Mouse (Mus musculus) thymus, postnatal 4 days (tissue): ENCODE results near the gene Pus7l.
"Not testable (repeated sequence)": the region's sequence is repeated elsewhere in the genome, so short reads cannot be mapped to it uniquely, and the experiment has no call there.

Experiments used
- DNase-seq: peaks from one replicate; pipeline ENCODE4 v3.0.0; 2021

The Pus7l gene

DNA sequence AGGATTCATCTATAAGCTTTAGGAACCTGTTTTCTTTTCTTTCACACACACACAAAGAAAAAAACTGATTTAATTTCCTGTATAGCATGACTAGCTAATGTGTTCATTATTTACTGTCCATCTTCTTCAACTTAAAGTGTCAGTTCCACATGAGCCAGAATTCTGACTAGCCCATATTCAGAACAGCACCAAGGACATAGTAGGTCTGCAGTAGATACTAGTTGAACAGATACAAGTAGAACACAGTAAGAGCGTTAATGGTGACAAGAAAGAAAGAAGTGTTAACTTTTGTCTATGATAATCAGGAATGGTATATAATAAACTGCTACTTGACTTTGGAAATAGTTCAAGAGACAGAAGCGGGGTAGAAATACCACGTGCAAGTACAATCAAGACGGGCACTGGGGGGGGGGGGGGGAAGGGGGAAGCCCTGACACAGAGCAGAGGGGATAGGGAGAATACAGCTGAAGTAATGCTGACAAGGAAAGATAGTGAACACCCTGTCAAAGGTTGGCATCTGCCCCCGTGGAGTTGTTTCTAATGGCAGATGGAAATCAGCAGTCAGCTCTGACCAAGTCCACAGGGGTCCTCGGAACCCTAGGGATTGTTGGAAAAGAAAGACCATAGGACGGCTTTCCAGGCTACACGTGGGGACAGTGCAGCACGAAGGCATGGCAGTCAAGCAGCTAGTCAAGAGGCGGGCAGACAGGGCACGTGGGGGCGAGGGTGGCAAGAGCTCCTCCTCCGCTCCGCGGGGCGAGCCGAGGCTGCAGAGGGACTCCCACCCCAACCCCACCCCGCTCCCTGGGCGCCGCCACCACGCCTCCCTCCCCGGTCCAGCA, 559 bp downstream of the Pus7l start:
- DNase-seq, result no peak

DNA sequence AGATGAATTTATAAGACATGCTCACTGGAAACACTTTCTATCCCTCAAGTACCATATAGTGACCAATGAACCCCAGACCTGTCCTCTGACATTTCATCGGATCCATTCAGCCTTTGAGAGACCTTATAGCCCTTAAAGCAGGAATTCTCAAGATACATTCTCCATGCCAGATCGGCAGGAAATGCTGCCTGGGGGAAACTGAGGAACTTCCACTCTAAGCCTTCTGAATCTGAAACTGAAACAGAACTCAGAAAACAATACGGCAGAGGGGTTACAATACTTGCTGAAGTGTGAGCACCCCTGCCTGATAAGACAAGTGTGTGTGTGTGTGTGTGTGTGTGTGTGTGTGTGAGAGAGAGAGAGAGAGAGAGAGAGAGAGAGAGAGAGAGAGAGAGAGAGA, 4.1 kb downstream of the Pus7l start:
- no peak for DNase-seq

DNA sequence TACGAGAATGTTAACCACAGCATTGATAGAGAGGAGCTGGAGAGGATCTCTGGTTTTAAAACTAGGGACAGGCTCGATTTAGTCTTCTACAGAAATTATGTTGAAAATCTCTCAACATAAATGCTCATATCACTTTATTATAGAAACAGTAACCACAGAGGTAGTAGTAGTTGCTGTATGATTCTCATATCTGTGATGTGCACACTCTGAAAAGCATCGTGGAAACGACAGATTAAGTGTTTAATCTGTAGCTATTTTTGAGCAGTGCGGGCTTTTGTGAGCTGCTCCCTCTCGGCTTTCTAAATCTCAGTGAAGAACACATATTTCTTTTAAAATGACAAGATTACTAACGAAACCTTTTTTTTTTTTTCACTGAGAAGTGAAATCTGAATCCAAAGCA, 7.8 kb downstream of the Pus7l start:
- DNase-seq, result no peak

DNA sequence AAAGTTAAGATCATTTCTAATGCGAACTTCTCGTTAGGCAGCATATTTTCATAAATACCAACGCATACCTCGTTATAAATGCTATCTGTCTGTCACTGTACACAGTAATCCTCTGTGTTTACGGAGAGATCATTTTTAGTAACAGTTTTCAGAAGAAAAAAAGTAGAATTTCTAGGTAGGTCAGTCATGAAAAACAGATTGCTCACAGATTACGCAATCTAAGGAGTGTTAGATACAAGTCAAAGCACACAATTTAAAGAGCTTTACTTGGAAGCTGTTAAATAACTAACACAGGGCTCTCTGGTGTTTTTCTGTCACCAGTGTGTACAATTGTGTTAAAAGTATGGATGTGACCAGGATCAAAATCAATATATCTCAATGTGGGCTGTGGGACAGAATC, 10.4 kb downstream of the Pus7l start:
- no peak for DNase-seq

DNA sequence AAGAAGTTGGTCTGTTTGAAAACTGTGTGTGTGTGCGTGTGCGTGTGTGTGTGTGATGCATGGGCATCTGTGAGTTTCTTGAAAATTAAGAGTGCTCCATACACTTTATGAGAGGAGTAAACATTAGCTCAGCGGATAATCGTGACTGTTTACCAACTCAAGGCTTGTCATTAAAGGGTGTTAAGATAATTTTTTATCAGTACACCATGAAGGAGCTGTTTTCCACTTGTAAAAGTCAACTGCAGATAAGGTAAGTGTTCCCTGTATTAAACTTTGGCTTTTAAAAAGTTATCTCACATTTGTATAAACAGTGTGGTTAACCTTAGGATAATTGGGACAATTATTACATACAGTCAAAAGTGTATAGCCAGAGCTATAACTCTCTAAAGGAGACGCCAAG, 11.0 kb downstream of the Pus7l start:
- DNase-seq, result no peak

DNA sequence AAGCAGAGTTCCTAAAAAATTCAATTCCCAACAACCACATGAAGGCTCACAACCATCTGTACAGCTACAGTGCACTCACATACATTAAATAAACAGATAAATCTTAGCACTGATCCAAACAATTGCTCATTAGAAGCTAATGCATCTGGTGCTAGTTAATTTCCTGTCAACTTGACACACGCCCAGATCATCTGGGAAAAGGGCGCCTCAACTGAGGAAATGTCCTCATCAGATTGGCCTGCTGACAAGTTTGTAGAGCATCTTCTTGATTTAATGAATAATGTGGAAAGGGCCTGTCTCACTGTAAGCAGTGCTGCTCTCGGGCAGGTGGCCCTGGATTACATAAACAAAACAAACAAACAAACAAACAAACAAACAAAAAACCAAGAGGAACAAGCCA, 12.8 kb downstream of the Pus7l start:
- no peak for DNase-seq

DNA sequence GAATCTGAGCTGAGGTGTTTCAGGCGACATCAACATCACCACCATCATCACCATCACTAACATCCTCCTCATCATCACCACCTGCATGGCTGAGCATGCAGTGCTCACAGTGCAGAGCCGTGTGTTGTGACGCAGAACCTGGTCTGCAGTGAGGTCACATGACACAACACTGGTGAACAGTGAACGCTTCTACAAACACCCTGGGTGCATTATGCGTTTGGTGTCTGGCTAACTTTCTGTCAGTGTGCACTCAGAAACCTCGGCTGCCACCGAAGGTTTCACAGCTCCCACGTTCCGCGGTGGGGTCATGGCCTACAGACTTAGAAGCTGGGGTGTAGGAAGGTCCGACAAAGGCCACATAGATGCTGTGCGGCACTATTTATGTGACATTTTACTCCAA, 18.4 kb downstream of the Pus7l start:
- DNase-seq, result no peak

DNA sequence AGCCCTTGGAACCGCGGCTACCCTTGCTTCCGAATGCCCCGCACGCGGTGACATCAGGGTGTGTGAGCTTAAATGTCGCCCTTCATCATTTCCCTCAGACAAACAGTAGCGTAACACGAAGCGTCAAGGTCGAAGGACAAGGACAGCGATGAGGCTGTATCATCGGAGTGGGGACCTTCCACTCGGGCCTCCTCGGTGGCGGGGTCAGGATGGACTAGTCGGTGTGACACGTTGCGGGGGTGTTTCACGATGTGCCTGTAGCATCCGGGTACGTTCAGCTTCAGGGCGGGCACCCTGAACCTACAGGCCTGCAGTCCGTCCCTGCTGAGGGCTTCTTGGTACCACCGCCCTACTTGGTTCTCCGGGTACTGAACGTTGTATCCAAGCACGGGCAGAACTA, 20.1 kb downstream of the Pus7l start:
- no peak for DNase-seq

DNA sequence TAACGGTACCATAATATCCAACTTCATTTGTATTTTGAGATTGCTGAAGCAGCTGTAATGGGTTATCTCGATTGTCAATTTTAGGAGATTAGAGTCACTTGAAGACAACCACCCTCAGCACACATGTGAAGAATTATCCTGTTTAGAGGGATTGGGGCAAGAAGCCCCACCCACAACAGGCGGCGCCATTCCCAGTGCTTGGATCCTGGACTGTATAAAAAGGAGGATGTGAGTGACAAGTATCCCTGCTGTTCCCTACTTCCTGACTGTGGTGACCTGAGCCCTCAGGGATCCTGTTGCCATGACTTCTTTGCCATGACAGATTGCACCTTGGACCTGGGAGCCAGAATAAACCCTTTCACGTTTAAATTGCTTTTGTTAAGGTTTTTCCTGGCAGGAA, 22.4 kb downstream of the Pus7l start:
- DNase-seq, result no peak

DNA sequence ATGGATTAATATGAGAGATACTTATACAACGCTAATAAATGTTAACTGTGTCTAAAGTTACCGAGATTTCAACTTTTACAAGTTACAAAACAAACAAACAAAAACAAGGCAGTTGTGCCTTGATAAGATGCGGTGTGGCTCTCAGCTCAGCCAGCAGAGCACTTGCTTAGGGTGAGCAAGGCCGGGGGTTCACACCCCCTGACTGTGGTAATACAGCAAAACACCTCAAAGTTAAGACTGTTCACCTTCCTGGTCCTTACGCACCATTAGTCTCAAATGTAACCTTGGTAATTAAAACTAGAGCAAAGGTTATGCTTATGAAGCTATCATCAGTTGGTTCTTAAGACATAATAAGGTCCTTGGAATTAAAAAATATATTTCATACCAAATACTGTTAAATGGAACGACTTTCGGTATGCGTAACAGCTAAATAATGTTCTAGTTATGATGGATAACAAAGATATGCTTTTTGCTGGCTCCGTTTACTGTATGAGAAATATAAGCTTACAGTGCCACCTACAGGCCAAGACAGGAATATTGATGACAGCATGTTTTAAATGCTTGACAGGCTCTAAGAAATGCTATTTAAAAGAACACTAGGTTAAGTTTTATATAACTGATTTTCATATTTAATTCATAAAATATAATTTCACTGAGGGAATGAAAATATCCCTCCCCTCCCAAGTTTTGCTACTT, 23.0 kb downstream of the Pus7l start:
- no peak for DNase-seq

DNA sequence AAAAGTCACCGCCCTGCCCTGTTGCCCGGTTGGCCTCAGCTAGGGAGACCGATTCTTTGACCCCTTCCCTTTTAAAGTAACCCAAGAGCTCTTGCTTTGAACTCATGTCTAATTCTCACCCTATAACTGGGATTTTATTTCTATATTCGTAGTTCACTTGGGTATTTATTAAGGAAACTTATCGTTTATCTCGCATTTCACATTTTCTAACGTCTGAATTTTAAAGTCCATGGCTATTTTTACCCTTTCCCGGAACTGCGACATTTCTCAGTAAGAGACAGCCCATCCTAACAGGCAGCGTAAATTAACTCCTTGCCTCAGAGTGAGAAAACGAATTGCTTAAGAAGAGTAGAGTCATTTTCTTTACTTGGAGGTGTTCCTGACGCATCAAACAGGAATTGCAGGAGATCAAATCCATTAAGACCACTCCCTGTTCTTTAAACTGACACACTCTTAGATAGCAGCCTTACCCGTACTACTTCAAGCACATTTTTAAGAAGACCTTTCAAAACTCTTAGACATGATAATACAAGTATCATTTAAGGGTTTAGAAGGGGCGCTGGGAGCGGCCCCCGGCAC, 25.3 kb downstream of the Pus7l start:
- no peak for DNase-seq

DNA sequence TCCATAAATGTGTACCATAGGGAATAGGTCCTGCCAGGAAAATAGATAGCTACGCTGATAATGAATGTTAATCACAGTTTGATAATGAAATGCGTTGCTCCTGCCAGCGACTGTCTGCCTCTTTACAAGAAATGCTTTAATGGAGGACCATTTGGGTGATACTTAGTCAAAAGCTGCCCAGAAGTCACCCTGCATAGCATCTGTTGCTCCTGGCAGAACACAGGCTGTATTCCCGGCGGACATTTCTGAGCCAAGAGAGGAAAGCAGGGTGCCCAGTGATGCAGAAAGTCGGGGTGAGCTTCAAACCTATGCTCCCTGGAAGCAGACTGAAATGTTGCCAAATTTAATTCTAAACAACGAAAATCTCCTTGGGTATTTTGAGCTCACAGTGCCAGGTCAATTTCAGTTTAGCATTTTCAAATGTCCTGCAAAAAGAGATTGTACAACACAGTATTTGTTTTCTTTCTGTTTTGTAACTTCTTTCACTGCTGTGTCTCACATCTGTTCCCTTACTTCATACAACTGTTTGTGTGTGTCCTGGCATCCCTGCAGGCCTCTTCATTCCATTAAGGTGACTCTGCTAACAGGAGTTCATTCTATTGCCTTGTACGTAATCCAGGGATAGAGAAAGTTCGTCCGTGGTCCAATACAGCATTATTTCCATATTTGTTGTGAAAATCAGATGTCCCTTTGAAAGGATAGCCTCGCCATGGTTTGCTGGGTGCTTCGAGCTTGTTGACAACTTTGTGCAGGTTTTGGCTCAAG, 39.7 kb downstream of the Pus7l start:
- no peak for DNase-seq

DNA sequence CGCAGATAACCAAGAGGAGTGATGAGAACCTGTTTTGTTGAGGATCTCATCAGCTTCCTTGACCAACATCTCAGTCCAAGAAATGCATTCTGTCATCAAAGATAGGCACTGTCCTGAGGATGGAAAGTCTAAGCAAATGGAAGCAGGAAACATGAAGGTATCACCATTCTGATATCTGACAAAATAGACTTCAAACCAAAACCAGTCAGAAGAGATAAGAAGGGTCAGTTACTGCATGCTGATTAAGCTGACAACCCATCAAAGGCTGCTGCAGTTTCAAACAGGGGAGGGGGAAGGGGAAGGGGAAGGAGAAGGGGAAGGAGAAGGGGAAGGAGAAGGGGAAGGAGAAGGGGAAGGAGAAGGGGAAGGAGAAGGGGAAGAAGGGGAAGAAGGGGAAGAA, 44.1 kb downstream of the Pus7l start:
- DNase-seq, result no peak

DNA sequence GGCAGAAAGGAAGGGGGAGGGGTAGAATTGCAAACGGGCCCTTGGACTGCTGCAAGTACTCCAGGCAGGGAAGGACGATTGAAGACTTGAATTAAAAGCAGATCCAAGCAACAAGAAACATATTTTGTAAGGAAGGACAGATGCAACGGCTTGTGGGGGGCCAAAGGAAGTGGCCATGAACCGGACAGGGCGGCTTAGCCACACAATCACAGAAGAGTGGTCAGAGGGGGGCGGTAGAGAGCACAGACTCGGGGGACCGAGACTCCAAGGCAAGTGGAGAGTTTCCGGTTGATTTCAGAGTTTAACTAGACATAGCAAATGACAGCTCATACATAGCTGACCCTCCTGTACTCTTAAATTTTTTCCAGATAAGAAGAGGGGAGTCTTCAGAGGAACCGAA, 47.4 kb downstream of the Pus7l start:
- DNase-seq, result peak; percentile 23

DNA sequence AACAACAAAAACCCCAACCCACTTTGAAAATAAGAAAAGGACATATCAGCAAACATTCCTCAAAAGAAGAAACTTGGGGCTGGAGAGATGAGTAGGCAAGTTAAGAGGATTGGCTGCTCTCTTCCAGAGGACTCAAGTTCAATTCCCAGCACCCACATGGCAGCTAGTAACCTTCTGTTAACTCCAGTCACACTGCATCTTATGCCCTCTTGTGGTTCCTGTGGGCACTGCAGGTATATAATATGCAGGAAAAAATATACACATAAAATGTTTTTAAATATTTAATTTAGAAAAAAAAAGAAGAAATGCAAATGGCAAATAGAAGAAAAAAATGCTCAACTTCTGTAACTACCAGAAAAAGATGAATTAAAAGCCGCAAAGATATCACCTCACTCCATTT, 48.9 kb downstream of the Pus7l start:
- peak; percentile 10 for DNase-seq

DNA sequence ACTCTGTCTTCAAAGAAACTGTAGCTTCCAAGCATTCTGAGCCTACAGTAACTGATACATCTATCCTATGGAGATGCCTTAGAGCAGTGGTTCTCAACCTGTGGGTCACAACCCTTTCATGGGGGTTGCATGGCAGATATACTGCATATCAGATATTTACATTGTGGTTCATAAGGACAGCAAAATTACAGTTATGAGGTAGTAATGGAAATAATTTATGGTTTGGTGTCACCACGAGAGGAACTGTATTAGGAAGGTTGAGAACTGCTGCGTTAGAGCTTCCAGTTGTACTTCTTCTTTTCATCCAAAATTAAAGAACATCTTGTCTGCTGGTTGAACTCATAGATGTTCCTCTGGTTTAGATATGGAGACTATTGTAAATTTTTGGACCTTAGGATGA, 53.9 kb downstream of the Pus7l start:
- no peak for DNase-seq

DNA sequence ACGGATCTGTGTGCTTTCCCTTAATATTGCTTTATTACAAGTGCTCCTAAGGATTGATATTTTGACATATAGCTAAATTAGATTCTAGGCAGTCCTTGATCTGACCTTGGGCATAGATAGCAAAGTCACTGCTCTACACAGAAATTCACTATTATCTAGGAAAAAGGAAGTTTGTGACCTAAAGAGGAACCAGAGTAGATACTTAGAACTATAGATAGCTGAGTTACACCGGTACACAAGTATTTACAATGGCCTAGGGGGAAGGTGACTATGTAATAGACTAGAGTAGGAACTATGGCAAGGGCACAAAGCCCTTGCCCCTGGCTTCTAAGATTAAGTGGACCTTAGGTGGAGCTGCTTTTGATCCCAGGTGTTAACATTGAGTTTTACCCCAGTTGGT, 55.3 kb downstream of the Pus7l start:
- DNase-seq, result not testable (repeated sequence)

DNA sequence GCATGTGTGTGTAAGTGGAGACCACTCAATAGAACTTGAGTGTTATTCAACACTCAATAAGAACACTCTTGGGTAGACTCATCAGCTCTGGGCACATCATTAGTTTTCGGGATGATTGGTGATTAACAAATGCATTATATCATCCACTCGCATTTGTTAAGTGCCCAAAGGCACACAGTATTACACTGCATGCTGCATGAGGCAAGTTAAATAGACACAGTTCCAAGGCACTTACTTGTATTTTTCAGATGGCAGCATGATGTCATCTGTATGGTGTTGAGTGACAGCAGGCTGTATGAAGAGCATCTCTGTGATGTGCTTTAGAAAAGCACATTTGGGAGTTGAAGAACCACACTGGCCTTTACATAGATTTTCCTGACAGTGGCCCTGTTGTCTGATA, 60.8 kb downstream of the Pus7l start:
- no peak for DNase-seq

DNA sequence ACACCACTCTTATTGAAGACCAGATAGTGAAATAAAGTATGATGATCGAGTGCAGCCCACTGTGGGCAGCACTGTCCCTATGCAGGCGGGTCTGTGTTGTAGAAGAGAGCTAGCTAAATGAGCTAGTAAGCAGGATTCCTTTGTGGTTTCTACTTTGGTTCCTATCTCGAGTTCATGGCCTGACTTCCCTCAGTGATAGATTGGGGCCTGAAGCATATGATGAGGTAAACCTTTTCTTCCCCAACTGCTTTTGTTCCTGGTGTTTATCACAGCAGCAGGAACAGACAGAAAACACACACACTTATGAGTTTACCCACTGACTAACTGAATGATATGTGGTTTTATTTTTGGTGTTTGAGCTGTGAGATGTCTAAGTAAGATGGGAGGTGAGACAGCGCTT, 62.6 kb downstream of the Pus7l start:
- no peak for DNase-seq

DNA sequence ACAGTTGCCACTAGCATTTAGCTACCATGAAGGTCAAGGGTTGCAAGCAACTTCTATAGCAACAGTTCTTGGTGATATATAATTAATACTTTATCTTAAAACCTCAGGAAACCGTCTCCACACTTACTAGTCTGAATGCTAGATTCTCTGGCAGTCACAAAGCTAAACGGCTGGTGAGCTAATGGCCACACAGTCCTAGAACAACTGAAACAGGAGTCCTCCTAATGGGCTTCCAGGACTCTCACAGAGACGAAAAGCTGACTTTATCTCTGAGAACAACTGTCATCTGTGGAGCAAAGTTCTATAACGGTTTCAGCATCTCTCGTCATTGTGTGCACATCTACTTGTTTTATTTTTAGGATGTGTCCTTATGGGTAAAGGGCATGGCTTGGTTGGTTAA, 63.1 kb downstream of the Pus7l start:
- no peak for DNase-seq

DNA sequence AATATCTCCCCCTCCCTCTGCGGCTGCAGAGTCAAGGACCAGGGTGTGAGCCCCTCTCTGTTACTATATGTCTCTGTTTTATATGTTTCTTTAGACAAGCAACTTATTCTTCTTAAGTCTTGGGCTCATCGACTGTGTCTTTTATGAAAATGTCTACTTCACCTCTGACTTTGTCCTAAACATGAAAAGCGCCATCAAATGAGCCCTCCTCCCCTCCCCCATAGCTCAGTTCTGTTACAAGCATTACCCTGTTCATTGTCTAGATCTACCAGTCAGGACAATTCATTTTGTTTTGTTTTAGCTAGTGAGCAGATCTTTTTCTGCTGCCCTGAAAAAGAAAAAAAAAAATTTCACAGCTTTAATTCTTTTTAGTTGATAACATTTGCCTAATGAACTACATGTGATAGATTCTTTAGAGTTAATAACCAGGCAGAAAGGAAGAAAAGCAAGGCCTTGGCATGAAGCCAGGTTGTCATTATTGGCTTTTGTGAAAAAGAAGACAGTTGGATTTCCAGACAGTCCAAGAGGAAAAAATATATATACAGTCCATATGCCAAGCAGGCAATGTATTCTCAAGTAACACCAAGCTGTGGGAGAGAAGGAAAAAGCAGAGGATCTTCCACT, 63.7 kb downstream of the Pus7l start:
- no peak for DNase-seq

DNA sequence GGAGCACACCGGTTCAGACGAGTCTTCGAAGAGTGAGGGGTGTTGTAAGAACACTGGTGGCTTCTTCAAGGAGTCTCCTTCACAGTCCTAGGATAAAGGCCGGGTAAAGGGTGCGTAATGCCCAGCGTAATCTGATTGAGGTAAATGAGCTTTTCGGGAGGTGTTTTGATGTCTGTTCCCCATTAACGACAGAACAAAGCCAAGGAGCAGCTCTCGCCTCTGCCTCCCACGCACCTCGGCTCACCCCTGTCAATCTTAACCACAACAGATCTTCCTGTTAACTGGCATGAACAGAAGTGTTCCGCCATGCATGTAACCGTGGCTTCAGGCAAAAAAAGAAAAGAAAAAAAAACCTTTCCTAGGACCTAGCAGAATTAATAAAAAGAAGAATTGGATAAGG, 64.6 kb downstream of the Pus7l start:
- DNase-seq, result peak; percentile 67

DNA sequence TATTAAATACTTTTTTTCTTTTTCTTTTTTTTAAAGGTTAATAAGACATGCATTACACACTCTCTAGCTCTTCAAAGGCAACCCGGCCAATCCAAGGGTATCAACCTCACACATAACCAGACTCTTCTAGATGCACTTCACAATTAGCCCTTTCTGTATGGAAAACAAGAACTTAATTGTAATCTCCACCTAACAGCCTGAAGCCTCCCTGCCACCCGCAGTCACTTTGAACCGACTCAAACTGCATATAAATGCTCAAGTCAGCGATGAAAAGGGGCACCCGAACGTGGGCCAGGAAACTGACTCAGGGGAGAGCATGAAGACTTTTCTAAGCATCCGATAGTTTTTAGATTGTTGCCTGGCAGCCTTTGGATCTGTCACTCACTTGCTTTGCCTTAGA, 66.1 kb downstream of the Pus7l start:
- DNase-seq, result peak; percentile 13
